Mouse (Mus musculus) liver, postnatal 0 days (tissue): ENCODE data around the gene Arhgef17.

Experiments
- CTCF ChIP-seq: sonication (generic); IDR thresholded peaks from 2 replicates; pipeline ENCODE4 v1.5.1; 2016; ENCODE audit warnings: antibody characterized with exemption, low read depth
- EP300 ChIP-seq: IDR thresholded peaks from 2 replicates; pipeline ENCODE4 v1.6.1; 2016; ENCODE audit warnings: antibody characterized with exemption, low read depth, mild to moderate bottlenecking

GRCm38 (mm10) chr7:100974135-100974903 lies 42.4 kb upstream of the Arhgef17 start, which contains the start of gene P2ry6:
- TF ChIP-seq CTCF (no peak), EP300 (no peak)
